Mouse (Mus musculus): ENCODE data around the gene Srpx. TPM values are rescaled to one million over a fixed set of nuclear protein-coding genes. Genes with fewer than 3 reads are reported as not detected.
A peak's percentile ranks its signal among the peaks of the same experiment; 100 is the strongest.

Srpx gene
- 7.9 and 8.9 TPM in 2 replicates for polyA plus RNA-seq (2014; fragmentation: Nextera tagmentation; extraction: Ambion mirVana)

GRCm38 (mm10) chrX:10117065-10117719 is at the start of gene Srpx:
Srpx (minus strand) TSS chrX:10117709.
- Histone ChIP-seq H3K4me1 (ENCODE audit: control insufficient read depth in 2 of 2, insufficient read depth in 2 of 2, low read length in 2 of 2) (peaks cover 0 to 2% of the 10 kb centered on the region in 2 experiments; a peak in 1 of 4 replicates), H3K27ac (replicated peaks in 1 of 2; ENCODE audit: control insufficient read depth in 1 of 2, insufficient read depth in 1 of 2, low read depth in 2 of 2, low read length in 2 of 2) (no peak within 1 kb of the TSS), H3K4me2 (ENCODE audit: low read length) (peak within 1 kb of the TSS; percentile 70), H3K36me3 (ENCODE audit: control insufficient read depth, insufficient read depth, low read length) (no peaks in the 10 kb centered on the region), H3K9ac (ENCODE audit: low read length) (peak within 1 kb of the TSS; percentile 53), H3K9me3 (ENCODE audit: control insufficient read depth, low read length) (no peaks in the 10 kb centered on the region), H3K27me3 (ENCODE audit: control insufficient read depth, insufficient read depth, low read length) (no peaks in the 10 kb centered on the region), H3K4me3 (ENCODE audit: control insufficient read depth in 1 of 2, insufficient read depth in 1 of 2, low read depth in 1 of 2, low read length in 2 of 2) (peak within 1 kb of the TSS; percentile 34 to 43)
- WGBS, result 17% methylated on average over 19 of the region's 19 CpGs
- no peak for ATAC-seq (ENCODE audit: insufficient number of reproducible peaks, insufficient read depth, low FRiP score, low read depth)

GRCm38 (mm10) chrX:10152390-10152789 is 34.9 kb upstream of the Srpx start:
- Histone ChIP-seq H3K4me3 (ENCODE audit: control insufficient read depth in 1 of 2, insufficient read depth in 1 of 2, low read depth in 1 of 2, low read length in 2 of 2) (no peak overlapping the region), H3K27me3 (ENCODE audit: control insufficient read depth, insufficient read depth, low read length) (no peaks in the 10 kb centered on the region), H3K4me1 (ENCODE audit: control insufficient read depth in 2 of 2, insufficient read depth in 2 of 2, low read length in 2 of 2) (no peaks in the 10 kb centered on the region), H3K9me3 (ENCODE audit: control insufficient read depth, low read length) (no peaks in the 10 kb centered on the region), H3K27ac (replicated peaks in 1 of 2; ENCODE audit: control insufficient read depth in 1 of 2, insufficient read depth in 1 of 2, low read depth in 2 of 2, low read length in 2 of 2) (no peak overlapping the region), H3K36me3 (ENCODE audit: control insufficient read depth, insufficient read depth, low read length) (no peaks in the 10 kb centered on the region), H3K4me2 (ENCODE audit: low read length) (no peak overlapping the region), H3K9ac (ENCODE audit: low read length) (no peak overlapping the region)
- 52% methylated on average over 3 of the region's 3 CpGs for WGBS
- no peak for ATAC-seq (ENCODE audit: insufficient number of reproducible peaks, insufficient read depth, low FRiP score, low read depth)

GRCm38 (mm10) chrX:10115780-10116179 is 1.7 kb downstream of the Srpx start:
- H3K27me3 ChIP-seq (ENCODE audit: control insufficient read depth, insufficient read depth, low read length), result no peaks in the 10 kb centered on the region
- no peaks in the 10 kb centered on the region for H3K9me3 ChIP-seq (ENCODE audit: control insufficient read depth, low read length)
- H3K9ac ChIP-seq (ENCODE audit: low read length), result no peak overlapping the region
- 51% methylated on average over 3 of the region's 3 CpGs for WGBS
- no peak for ATAC-seq (ENCODE audit: insufficient number of reproducible peaks, insufficient read depth, low FRiP score, low read depth)
- H3K36me3 ChIP-seq (ENCODE audit: control insufficient read depth, insufficient read depth, low read length), result no peaks in the 10 kb centered on the region
- H3K4me1 ChIP-seq (ENCODE audit: control insufficient read depth in 2 of 2, insufficient read depth in 2 of 2, low read length in 2 of 2), result peaks cover 0 to 2% of the 10 kb centered on the region in 2 experiments; a peak in 1 of 4 replicates
- H3K27ac ChIP-seq (replicated peaks in 1 of 2; ENCODE audit: control insufficient read depth in 1 of 2, insufficient read depth in 1 of 2, low read depth in 2 of 2, low read length in 2 of 2), result no peak overlapping the region
- no peak overlapping the region for H3K4me3 ChIP-seq (ENCODE audit: control insufficient read depth in 1 of 2, insufficient read depth in 1 of 2, low read depth in 1 of 2, low read length in 2 of 2)
- H3K4me2 ChIP-seq (ENCODE audit: low read length), result no peak overlapping the region

- WGBS, result 59% methylated on average over 1 of the region's 1 CpGs
- H3K9ac ChIP-seq (ENCODE audit: low read length), result no peak overlapping the region
- H3K27me3 ChIP-seq (ENCODE audit: control insufficient read depth, insufficient read depth, low read length), result no peaks in the 10 kb centered on the region
- ATAC-seq (ENCODE audit: insufficient number of reproducible peaks, insufficient read depth, low FRiP score, low read depth), result no peak
- no peaks in the 10 kb centered on the region for H3K4me1 ChIP-seq (ENCODE audit: control insufficient read depth in 2 of 2, insufficient read depth in 2 of 2, low read length in 2 of 2)
- H3K27ac ChIP-seq (replicated peaks in 1 of 2; ENCODE audit: control insufficient read depth in 1 of 2, insufficient read depth in 1 of 2, low read depth in 2 of 2, low read length in 2 of 2), result no peak overlapping the region
- H3K4me3 ChIP-seq (ENCODE audit: control insufficient read depth in 1 of 2, insufficient read depth in 1 of 2, low read depth in 1 of 2, low read length in 2 of 2), result no peak overlapping the region
- no peaks in the 10 kb centered on the region for H3K9me3 ChIP-seq (ENCODE audit: control insufficient read depth, low read length)
- no peaks in the 10 kb centered on the region for H3K36me3 ChIP-seq (ENCODE audit: control insufficient read depth, insufficient read depth, low read length)
- no peak overlapping the region for H3K4me2 ChIP-seq (ENCODE audit: low read length)
Observed at GRCm38 (mm10) chrX:10110736-10111135, 6.8 kb downstream of the Srpx start.

- ATAC-seq (ENCODE audit: insufficient number of reproducible peaks, insufficient read depth, low FRiP score, low read depth), result no peak
Observed at GRCm38 (mm10) chrX:10108558-10108957, 9.0 kb downstream of the Srpx start.

GRCm38 (mm10) chrX:10105475-10105874 is 12.0 kb downstream of the Srpx start:
- ATAC-seq (ENCODE audit: insufficient number of reproducible peaks, insufficient read depth, low FRiP score, low read depth), result no peak
- Histone ChIP-seq H3K9me3 (ENCODE audit: control insufficient read depth, low read length) (no peaks in the 10 kb centered on the region), H3K9ac (ENCODE audit: low read length) (no peak overlapping the region), H3K27me3 (ENCODE audit: control insufficient read depth, insufficient read depth, low read length) (no peaks in the 10 kb centered on the region), H3K36me3 (ENCODE audit: control insufficient read depth, insufficient read depth, low read length) (no peaks in the 10 kb centered on the region), H3K27ac (replicated peaks in 1 of 2; ENCODE audit: control insufficient read depth in 1 of 2, insufficient read depth in 1 of 2, low read depth in 2 of 2, low read length in 2 of 2) (no peak overlapping the region), H3K4me1 (ENCODE audit: control insufficient read depth in 2 of 2, insufficient read depth in 2 of 2, low read length in 2 of 2) (no peaks in the 10 kb centered on the region), H3K4me2 (ENCODE audit: low read length) (no peak overlapping the region), H3K4me3 (ENCODE audit: control insufficient read depth in 1 of 2, insufficient read depth in 1 of 2, low read depth in 1 of 2, low read length in 2 of 2) (no peak overlapping the region)
- WGBS, result 53% methylated on average over 5 of the region's 5 CpGs

More at GRCm38 (mm10) chrX:10108558-10108957, 9.0 kb downstream of the Srpx start:
- Histone ChIP-seq H3K4me2 (ENCODE audit: low read length) (no peak overlapping the region), H3K27me3 (ENCODE audit: control insufficient read depth, insufficient read depth, low read length) (no peaks in the 10 kb centered on the region), H3K4me3 (ENCODE audit: control insufficient read depth in 1 of 2, insufficient read depth in 1 of 2, low read depth in 1 of 2, low read length in 2 of 2) (no peak overlapping the region), H3K36me3 (ENCODE audit: control insufficient read depth, insufficient read depth, low read length) (no peaks in the 10 kb centered on the region), H3K9ac (ENCODE audit: low read length) (no peak overlapping the region), H3K9me3 (ENCODE audit: control insufficient read depth, low read length) (no peaks in the 10 kb centered on the region), H3K27ac (replicated peaks in 1 of 2; ENCODE audit: control insufficient read depth in 1 of 2, insufficient read depth in 1 of 2, low read depth in 2 of 2, low read length in 2 of 2) (no peak overlapping the region), H3K4me1 (ENCODE audit: control insufficient read depth in 2 of 2, insufficient read depth in 2 of 2, low read length in 2 of 2) (no peaks in the 10 kb centered on the region)
- WGBS, result 54% methylated on average over 4 of the region's 4 CpGs

- no peak for ATAC-seq (ENCODE audit: insufficient number of reproducible peaks, insufficient read depth, low FRiP score, low read depth)
- Histone ChIP-seq H3K27ac (replicated peaks in 1 of 2; ENCODE audit: control insufficient read depth in 1 of 2, insufficient read depth in 1 of 2, low read depth in 2 of 2, low read length in 2 of 2) (no peak overlapping the region), H3K27me3 (ENCODE audit: control insufficient read depth, insufficient read depth, low read length) (no peaks in the 10 kb centered on the region), H3K36me3 (ENCODE audit: control insufficient read depth, insufficient read depth, low read length) (no peaks in the 10 kb centered on the region), H3K9ac (ENCODE audit: low read length) (no peak overlapping the region), H3K4me1 (ENCODE audit: control insufficient read depth in 2 of 2, insufficient read depth in 2 of 2, low read length in 2 of 2) (no peaks in the 10 kb centered on the region), H3K4me2 (ENCODE audit: low read length) (no peak overlapping the region), H3K9me3 (ENCODE audit: control insufficient read depth, low read length) (no peaks in the 10 kb centered on the region), H3K4me3 (ENCODE audit: control insufficient read depth in 1 of 2, insufficient read depth in 1 of 2, low read depth in 1 of 2, low read length in 2 of 2) (no peak overlapping the region)
- WGBS, result 70% methylated on average over 1 of the region's 1 CpGs
Observed at GRCm38 (mm10) chrX:10102739-10103138, 14.8 kb downstream of the Srpx start.

GRCm38 (mm10) chrX:10095797-10096196 is 21.7 kb downstream of the Srpx start:
- no peak overlapping the region for H3K4me2 ChIP-seq (ENCODE audit: low read length)
- H3K27ac ChIP-seq (replicated peaks in 1 of 2; ENCODE audit: control insufficient read depth in 1 of 2, insufficient read depth in 1 of 2, low read depth in 2 of 2, low read length in 2 of 2), result no peak overlapping the region
- H3K4me3 ChIP-seq (ENCODE audit: control insufficient read depth in 1 of 2, insufficient read depth in 1 of 2, low read depth in 1 of 2, low read length in 2 of 2), result no peak overlapping the region
- H3K4me1 ChIP-seq (ENCODE audit: control insufficient read depth in 2 of 2, insufficient read depth in 2 of 2, low read length in 2 of 2), result no peaks in the 10 kb centered on the region
- WGBS, result 75% methylated on average over 3 of the region's 3 CpGs
- H3K27me3 ChIP-seq (ENCODE audit: control insufficient read depth, insufficient read depth, low read length), result no peaks in the 10 kb centered on the region
- no peak for ATAC-seq (ENCODE audit: insufficient number of reproducible peaks, insufficient read depth, low FRiP score, low read depth)
- no peaks in the 10 kb centered on the region for H3K36me3 ChIP-seq (ENCODE audit: control insufficient read depth, insufficient read depth, low read length)
- no peak overlapping the region for H3K9ac ChIP-seq (ENCODE audit: low read length)
- H3K9me3 ChIP-seq (ENCODE audit: control insufficient read depth, low read length), result no peaks in the 10 kb centered on the region

Measured in heart, embryonic 14.5 days (tissue).